Mouse (Mus musculus): ENCODE results near the gene Cd3d. TPM values are rescaled to one million over a fixed set of nuclear protein-coding genes. Genes with fewer than 3 reads are reported as not detected.
A peak's percentile ranks its signal among the peaks of the same experiment; 100 is the strongest.
"Not testable (repeated sequence)": the region's sequence is repeated elsewhere in the genome, so short reads cannot be mapped to it uniquely, and the experiment has no call there.

The Cd3d gene
- total and polyA plus RNA-seq, 3 experiments: not detected

GRCm38 (mm10) chr9:44966815-44967242 is 14.8 kb upstream of the Cd3d start (continued):
- TF ChIP-seq ZNF384 (IDR thresholded peaks at IDR 0.05; ENCODE audit: low read depth, low read length) (0 out of 2 replicates have a peak, but pooled peaks have one; percentile 37), ZKSCAN1 (IDR thresholded peaks at IDR 0.05; ENCODE audit: low read depth, low read length) (no peak), HCFC1 (IDR thresholded peaks at IDR 0.05; ENCODE audit: low read depth, low read length) (peak; percentile 76), POLR2A (IDR thresholded peaks at IDR 0.05; ENCODE audit: control insufficient read depth in 1 of 2, insufficient read depth in 1 of 2, low read depth in 1 of 2, low read length in 2 of 2, poor library complexity in 1 of 2) (peak in 1 of 2 experiments; percentile 80; a peak in 2 of 4 replicates), MEF2A (IDR thresholded peaks at IDR 0.05; ENCODE audit: extremely low read depth, insufficient replicate concordance, low read depth, low read length, poor library complexity, severe bottlenecking) (no peak), EP300 (IDR thresholded peaks at IDR 0.05; ENCODE audit: low read depth in 1 of 2, low read length in 2 of 2) (no peak), MAX (IDR thresholded peaks at IDR 0.05; ENCODE audit: low read length) (no peak), NELFE (IDR thresholded peaks at IDR 0.05; ENCODE audit: low read depth, low read length) (peak; percentile 54), CHD2 (IDR thresholded peaks at IDR 0.05; ENCODE audit: low read length) (no peak), E2F4 (IDR thresholded peaks at IDR 0.05; ENCODE audit: borderline replicate concordance, low read depth, low read length) (no peak), SMC3 (IDR thresholded peaks at IDR 0.05; ENCODE audit: low read depth, low read length) (peak; percentile 75), ELF1 (IDR thresholded peaks at IDR 0.05; ENCODE audit: low read depth, low read length) (peak; percentile 44; the same call in 1 of the 2 replicates), TAL1 (IDR thresholded peaks at IDR 0.05; ENCODE audit: low read length) (no peak), USF2 (IDR thresholded peaks at IDR 0.05; ENCODE audit: borderline replicate concordance in 1 of 2, insufficient read depth in 1 of 2, low read depth in 1 of 2, low read length in 2 of 2) (no peak), POLR2AphosphoS2 (IDR thresholded peaks at IDR 0.05; ENCODE audit: low read length) (peak; percentile 88), BHLHE40 (IDR thresholded peaks at IDR 0.05; ENCODE audit: borderline replicate concordance, low read depth, low read length) (no peak), MYC (IDR thresholded peaks at IDR 0.05; ENCODE audit: low read depth, low read length) (peak; percentile 86), POLR2AphosphoS5 (IDR thresholded peaks at IDR 0.05; ENCODE audit: borderline replicate concordance, low read depth, low read length) (peak; percentile 92; the same call in 1 of the 2 replicates), ZC3H11A (IDR thresholded peaks at IDR 0.05; ENCODE audit: low read depth, low read length) (peak; percentile 79)

DNA sequence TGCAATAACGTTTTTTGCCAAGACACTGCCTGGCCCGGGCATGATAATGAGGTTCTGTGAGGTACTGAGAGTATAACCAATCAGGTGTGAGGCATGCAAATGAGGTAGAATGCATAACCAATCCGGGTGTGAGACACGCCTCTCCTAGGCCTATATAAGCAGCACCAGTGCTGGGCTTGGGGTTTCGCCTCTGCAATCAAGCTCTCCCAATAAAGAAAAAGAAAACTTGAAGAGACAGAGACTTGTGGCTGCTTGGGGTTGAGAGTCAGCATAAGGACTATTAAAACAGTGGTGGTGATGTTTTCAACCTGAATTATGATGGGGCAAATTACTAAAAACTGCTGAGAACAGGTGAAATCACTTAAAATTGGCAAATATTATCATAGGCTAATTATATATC is 13.8 kb upstream of the Cd3d start:
- not testable (repeated sequence) for H3K9me3 ChIP-seq (replicated peaks; ENCODE audit: insufficient read depth, low read length); H3K4me1 ChIP-seq (ENCODE audit: control insufficient read depth in 1 of 2, insufficient read depth in 2 of 2, low read length in 2 of 2); H3K27me3 ChIP-seq (ENCODE audit: control insufficient read depth in 1 of 2, insufficient read depth in 2 of 2, low read length in 2 of 2)
- peak; percentile 73 for DNase-seq (ENCODE audit: low read depth, low spot score)
- TF ChIP-seq TBP (IDR thresholded peaks at IDR 0.05; ENCODE audit: low read depth, low read length): peak; percentile 87
- peak in 1 of 2 experiments; percentile 23; a peak in 1 of 4 replicates for TF ChIP-seq EP300 (IDR thresholded peaks at IDR 0.05; ENCODE audit: low read depth in 1 of 2, low read length in 2 of 2)
- Histone ChIP-seq H3K79me2 (ENCODE audit: control insufficient read depth, insufficient read depth, low read length, poor library complexity) (peaks cover 15% of the 10 kb centered on the region), H3K36me3 (ENCODE audit: control insufficient read depth in 1 of 2, insufficient read depth in 2 of 2, low read length in 2 of 2) (peaks cover 2 to 13% of the 10 kb centered on the region in 2 experiments; a peak in 3 of 4 replicates), H3K27ac (ENCODE audit: control insufficient read depth, low read depth, low read length) (peak overlapping the region; percentile 67), H3K4me3 (ENCODE audit: control insufficient read depth in 1 of 2, insufficient read depth in 1 of 2, low read depth in 2 of 2, low read length in 2 of 2) (peak overlapping the region; percentile 37 to 56), H3K9ac (ENCODE audit: control insufficient read depth, low read depth, low read length, poor library complexity, severe bottlenecking) (peak overlapping the region; percentile 58; the same call in 1 of the 2 replicates)

Measured in MEL (cell line).